Mouse (Mus musculus) CH12.LX (cell line): ENCODE measurements at regions not wholly inside any gene's neighbourhood (a gene's known extent, or its start where the extent isn't known, plus 50 kb on each side); places are given as distances from the start of the nearest gene placed in this dataset.

Source experiments
- DNase-seq: peaks from one replicate; pipeline ENCODE4 v3.0.0-alpha.2; 2013; ENCODE audit errors: extremely low read depth
- H3K27ac ChIP-seq: 2 replicates; pipeline ENCODE4 v1.5.1; 2012; ENCODE audit warnings: low read depth, mild to moderate bottlenecking, control low read depth, moderate library complexity; ENCODE audit not compliant: insufficient read depth
- H3K27me3 ChIP-seq: replicated peaks from 2 replicates; pipeline ENCODE3; 2012; ENCODE audit warnings: inconsistent platforms
- H3K36me3 ChIP-seq, 2 experiments: replicated peaks in 1 of 2; 2 replicates each; pipeline versions ENCODE3 to v1.6.1; 2012; ENCODE audit warnings: inconsistent platforms in 1 of 2, low read length in 1 of 2, mild to moderate bottlenecking in 1 of 2, mixed read lengths in 1 of 2, moderate library complexity in 1 of 2; ENCODE audit not compliant: control insufficient read depth in 1 of 2, insufficient read depth in 1 of 2
- H3K4me1 ChIP-seq, 2 experiments: 2 replicates each; pipeline ENCODE4 v1.6.1; 2012; ENCODE audit warnings: inconsistent platforms in 1 of 2, moderate library complexity in 1 of 2; ENCODE audit not compliant: insufficient read depth in 2 of 2, control insufficient read depth in 1 of 2
- H3K4me2 ChIP-seq: 2 replicates; pipeline ENCODE4 v1.6.1; 2012; ENCODE audit warnings: low read depth, mild to moderate bottlenecking, control low read depth; ENCODE audit not compliant: poor library complexity, insufficient read depth, severe bottlenecking
- H3K4me3 ChIP-seq, 3 experiments: fragments of 150-350 bp in 1 of 3; sonication (generic) in 1 of 3; replicated peaks in 1 of 3; 2 replicates each; pipeline versions ENCODE3 to v1.5.1; 2011 to 2012; ENCODE audit warnings: low read depth in 2 of 3, low read length in 2 of 3, mild to moderate bottlenecking in 2 of 3, moderate library complexity in 2 of 3, control low read depth in 1 of 3, improper control_type of control experiment in 1 of 3, inconsistent platforms in 1 of 3, mixed read lengths in 1 of 3; ENCODE audit not compliant: poor library complexity in 1 of 3
- H3K79me2 ChIP-seq: replicated peaks from 2 replicates; pipeline ENCODE4 v1.6.1; 2012; ENCODE audit warnings: mild to moderate bottlenecking, moderate library complexity; ENCODE audit not compliant: control insufficient read depth, poor library complexity, insufficient read depth, severe bottlenecking; ENCODE audit errors: extremely low read depth
- H3K9ac ChIP-seq: 2 replicates; pipeline ENCODE4 v1.6.1; 2012; ENCODE audit warnings: low read depth, mild to moderate bottlenecking, control low read depth, moderate library complexity; ENCODE audit not compliant: insufficient read depth
- H3K9me3 ChIP-seq: replicated peaks from 2 replicates; pipeline ENCODE3; 2012; ENCODE audit warnings: low read length, inconsistent platforms, mixed read lengths
- CHD2 ChIP-seq: IDR thresholded peaks from 2 replicates; pipeline ENCODE4 v1.6.1; 2011; ENCODE audit warnings: low read length, improper control_type of control experiment
- CTCF ChIP-seq, 2 experiments: IDR thresholded peaks in 1 of 2; conservative IDR thresholded peaks in 1 of 2; 2 replicates each; pipeline ENCODE4 v1.5.1; 2011 to 2012; ENCODE audit warnings: low read depth in 2 of 2, low read length in 2 of 2, improper control_type of control experiment in 1 of 2, inconsistent platforms in 1 of 2, mild to moderate bottlenecking in 1 of 2, moderate library complexity in 1 of 2
- E2F4 ChIP-seq: IDR thresholded peaks from 2 replicates; pipeline ENCODE4 v1.6.1; 2011; ENCODE audit warnings: low read depth, low read length, improper control_type of control experiment; ENCODE audit not compliant: insufficient replicate concordance
- EP300 ChIP-seq: IDR thresholded peaks from 2 replicates; pipeline ENCODE4 v1.6.1; 2011; ENCODE audit warnings: low read length, improper control_type of control experiment
- GABPA ChIP-seq: IDR thresholded peaks from 2 replicates; pipeline ENCODE4 v1.6.1; 2012; ENCODE audit warnings: low read depth, low read length, improper control_type of control experiment, inconsistent platforms; ENCODE audit not compliant: insufficient replicate concordance
- HCFC1 ChIP-seq: IDR thresholded peaks from 2 replicates; pipeline ENCODE4 v1.6.1; 2012; ENCODE audit warnings: low read depth, mild to moderate bottlenecking, inconsistent platforms, low read length, improper control_type of control experiment
- IRF4 ChIP-seq: IDR thresholded peaks from 2 replicates; pipeline ENCODE4 v1.6.1; 2014; ENCODE audit warnings: low read depth, mild to moderate bottlenecking, inconsistent platforms, low read length, improper control_type of control experiment
- KAT2A ChIP-seq: IDR thresholded peaks from 2 replicates; pipeline ENCODE4 v1.6.1; 2012; ENCODE audit warnings: low read length, improper control_type of control experiment, inconsistent platforms; ENCODE audit not compliant: insufficient replicate concordance
- MAZ ChIP-seq: IDR thresholded peaks from 2 replicates; pipeline ENCODE4 v1.6.1; 2012; ENCODE audit warnings: low read depth, mild to moderate bottlenecking, inconsistent platforms, low read length, improper control_type of control experiment, moderate library complexity
- MEF2A ChIP-seq: IDR thresholded peaks from 2 replicates; pipeline ENCODE4 v1.6.1; 2014; ENCODE audit warnings: low read depth, mild to moderate bottlenecking, inconsistent platforms, low read length, improper control_type of control experiment, borderline replicate concordance
- MXI1 ChIP-seq: IDR thresholded peaks from 2 replicates; pipeline ENCODE4 v1.6.1; 2011; ENCODE audit warnings: mild to moderate bottlenecking, low read depth, low read length, improper control_type of control experiment
- MYC ChIP-seq: IDR thresholded peaks from 2 replicates; pipeline ENCODE4 v1.6.1; 2011; ENCODE audit warnings: low read depth, mild to moderate bottlenecking, improper control_type of control experiment, low read length
- NRF1 ChIP-seq: IDR thresholded peaks from 2 replicates; pipeline ENCODE4 v1.6.1; 2014; ENCODE audit warnings: low read depth, mild to moderate bottlenecking, inconsistent platforms, low read length, improper control_type of control experiment, moderate library complexity
- PAX5 ChIP-seq: IDR thresholded peaks from 2 replicates; pipeline ENCODE4 v1.6.1; 2012; ENCODE audit warnings: low read length, inconsistent platforms, mixed read lengths
- POLR2A ChIP-seq: IDR thresholded peaks from 2 replicates; pipeline ENCODE4 v1.6.1; 2011; ENCODE audit warnings: low read depth, mild to moderate bottlenecking, improper control_type of control experiment, low read length
- SIN3A ChIP-seq: IDR thresholded peaks from 2 replicates; pipeline ENCODE4 v1.6.1; 2012; ENCODE audit warnings: low read length, improper control_type of control experiment, inconsistent platforms
- TBP ChIP-seq: conservative IDR thresholded peaks from 2 replicates; pipeline ENCODE4 v1.6.1; 2011; ENCODE audit warnings: low read depth, low read length, improper control_type of control experiment
- USF2 ChIP-seq: conservative IDR thresholded peaks from 2 replicates; pipeline ENCODE4 v1.6.1; 2011; ENCODE audit warnings: low read depth, low read length, improper control_type of control experiment
- ZC3H11A ChIP-seq: IDR thresholded peaks from 2 replicates; pipeline ENCODE4 v1.6.1; 2012; ENCODE audit warnings: low read depth, mild to moderate bottlenecking, inconsistent platforms, low read length, improper control_type of control experiment
- ZKSCAN1 ChIP-seq: IDR thresholded peaks from 2 replicates; pipeline ENCODE4 v1.6.1; 2012; ENCODE audit warnings: low read depth, inconsistent platforms, low read length, improper control_type of control experiment, borderline replicate concordance
- ZMIZ1 ChIP-seq: IDR thresholded peaks from 2 replicates; pipeline ENCODE4 v1.6.1; 2012; ENCODE audit warnings: low read depth, mild to moderate bottlenecking, inconsistent platforms, low read length, improper control_type of control experiment
- ZNF384 ChIP-seq: IDR thresholded peaks from 2 replicates; pipeline ENCODE4 v1.6.1; 2012; ENCODE audit warnings: low read depth, low read length, improper control_type of control experiment, inconsistent platforms
- dilution Hi-C: fragments of 300-500 bp; cut with MboI; formaldehyde crosslinking; loops from 2 replicates; pipeline ENCODE4 v1.14.3; 2020; ENCODE audit warnings: low sequenced_read_pairs; ENCODE audit not compliant: extremely low pct_unique_long_range_greater_than_20kb, extremely low pct_ligation_motif_present
- in situ Hi-C: fragments of 300-500 bp; cut with MboI; formaldehyde crosslinking; loops from 3 replicates; pipeline ENCODE4 v1.14.3; 2019; ENCODE audit warnings: low sequenced_read_pairs, low pct_ligation_motif_present, low pct_unique_long_range_greater_than_20kb, mixed read lengths

DNA sequence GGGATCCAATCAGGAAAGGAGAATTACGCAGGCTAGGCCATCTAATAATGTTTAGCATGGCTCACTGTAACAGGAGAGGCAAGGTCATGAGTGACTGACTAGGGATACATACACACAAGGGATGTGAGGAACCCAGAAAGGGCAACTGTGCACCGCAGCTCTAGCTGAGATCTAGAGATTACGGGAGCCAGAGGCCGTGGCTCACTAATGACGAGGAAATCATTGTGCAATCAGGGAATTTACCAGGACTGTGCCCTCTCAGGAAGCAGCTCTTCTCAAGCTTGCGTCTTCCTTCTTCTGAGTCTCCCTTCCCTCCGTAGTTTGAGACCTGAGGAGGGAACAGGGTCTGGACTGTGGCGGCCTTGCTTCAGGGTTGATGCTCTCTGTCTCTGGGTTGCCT, 61.6 kb upstream of the Dlk1 start:
- no peak for DNase-seq
- TF ChIP-seq CHD2 (no peak), E2F4 (no peak), CTCF (conservative IDR thresholded peaks at IDR 0.05 in 1 of 2, IDR thresholded peaks at IDR 0.05 in 1 of 2; ENCODE audit: low read depth in 2 of 2, low read length in 2 of 2) (no peak), POLR2A (no peak), ZMIZ1 (no peak), USF2 (no peak), TBP (no peak), GABPA (no peak), NRF1 (no peak), ZC3H11A (no peak), ZNF384 (no peak), EP300 (no peak), MEF2A (no peak), SIN3A (no peak), IRF4 (no peak), MAZ (no peak), PAX5 (no peak), HCFC1 (no peak)
- dilution Hi-C loops = no loop called here
- no peaks in the 10 kb centered on the region for H3K4me1 ChIP-seq
- no peaks in the 10 kb centered on the region for H3K79me2 ChIP-seq
- H3K9me3 ChIP-seq = peaks cover 69% of the 10 kb centered on the region
- H3K36me3 ChIP-seq = no peaks in the 10 kb centered on the region
- in situ Hi-C loops = loop anchor here (25.0 kb wide), 1 partner anchor 329 kb away; the partner anchor contains the start of gene Begain
- no peak overlapping the region for H3K9ac ChIP-seq
- H3K4me3 ChIP-seq = no peak overlapping the region
- no peaks in the 10 kb centered on the region for H3K27me3 ChIP-seq
- no peak overlapping the region for H3K27ac ChIP-seq
- H3K4me2 ChIP-seq = no peak overlapping the region

DNA sequence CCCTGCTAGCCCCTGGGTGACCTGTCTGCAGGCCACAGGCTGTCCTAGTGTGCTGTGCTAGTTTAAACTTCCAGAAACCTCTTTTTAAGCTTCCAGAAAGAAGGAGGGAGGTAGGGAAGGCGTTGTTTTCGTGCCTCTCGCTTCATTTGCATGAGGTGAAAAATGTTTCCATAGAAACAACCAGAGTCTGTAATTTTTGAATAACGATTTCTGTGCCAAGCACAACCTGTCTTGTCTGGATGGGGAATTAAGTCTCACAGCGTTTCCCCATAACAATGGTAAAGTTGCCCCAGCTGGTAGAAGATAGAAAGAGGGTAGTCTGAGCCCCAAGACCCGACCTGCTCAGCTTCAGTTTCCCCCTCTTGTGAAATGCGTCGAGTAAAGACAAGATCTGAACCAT, 59.3 kb upstream of the Dlk1 start:
- Histone ChIP-seq H3K4me3 (no peak overlapping the region), H3K9ac (no peak overlapping the region), H3K27ac (no peak overlapping the region), H3K79me2 (no peaks in the 10 kb centered on the region), H3K9me3 (peaks cover 91% of the 10 kb centered on the region), H3K36me3 (no peaks in the 10 kb centered on the region), H3K4me2 (no peak overlapping the region), H3K27me3 (no peaks in the 10 kb centered on the region), H3K4me1 (no peaks in the 10 kb centered on the region)
- in situ Hi-C loops = loop anchor here (25.0 kb wide), 1 partner anchor 331 kb away; the partner anchor contains the start of gene Begain
- dilution Hi-C loops = no loop called here
- DNase-seq = no peak
- TF ChIP-seq PAX5 (no peak), MYC (no peak), ZKSCAN1 (no peak), MXI1 (no peak), KAT2A (no peak), MAZ (no peak), EP300 (no peak), HCFC1 (no peak), CTCF (conservative IDR thresholded peaks at IDR 0.05 in 1 of 2, IDR thresholded peaks at IDR 0.05 in 1 of 2; ENCODE audit: low read depth in 2 of 2, low read length in 2 of 2) (no peak), ZMIZ1 (no peak)
